Mouse (Mus musculus): ENCODE results near the gene Olfr794. TPM values are rescaled to one million over a fixed set of nuclear protein-coding genes. Genes with fewer than 3 reads are reported as not detected.

The Olfr794 gene
- not detected in 2 replicates for polyA plus RNA-seq (2012; rRNA removed)

- no peaks in the 10 kb centered on the region for H3K27me3 ChIP-seq (ENCODE audit: control insufficient read depth, insufficient read depth, low read length)
- 83% methylated on average over 2 of the region's 2 CpGs for WGBS
- TF ChIP-seq POLR2A (IDR thresholded peaks at IDR 0.05; ENCODE audit: control insufficient read depth, extremely low read depth, insufficient read depth, low read length, poor library complexity) (no peak), CTCF (IDR thresholded peaks at IDR 0.05; ENCODE audit: borderline replicate concordance, control insufficient read depth, extremely low read depth, insufficient read depth, low read length, poor library complexity) (no peak)
Observed at GRCm38 (mm10) chr10:129567355-129567754, at the start of gene Olfr794. Gene Olfr794, plus strand, starts transcription at chr10:129567655.

GRCm38 (mm10) chr10:129521492-129521891 lies 46.0 kb upstream of the Olfr794 start, which contains the start of gene Olfr791:
Gene Olfr791, plus strand, starts transcription at chr10:129521792.
- Histone ChIP-seq H3K4me1 (replicated peaks; ENCODE audit: control insufficient read depth, insufficient read depth, low read length) (no peaks in the 10 kb centered on the region), H3K4me3 (ENCODE audit: control insufficient read depth, insufficient read depth, low read length) (no peak within 1 kb of the TSS), H3K27me3 (ENCODE audit: control insufficient read depth, insufficient read depth, low read length) (no peaks in the 10 kb centered on the region), H3K27ac (ENCODE audit: control insufficient read depth, insufficient read depth, low read length) (no peak within 1 kb of the TSS), H3K36me3 (ENCODE audit: control insufficient read depth, insufficient read depth, low read length) (no peaks in the 10 kb centered on the region)
- 77% methylated on average over 3 of the region's 3 CpGs for WGBS
- TF ChIP-seq CTCF (IDR thresholded peaks at IDR 0.05; ENCODE audit: borderline replicate concordance, control insufficient read depth, extremely low read depth, insufficient read depth, low read length, poor library complexity) (no peak), POLR2A (IDR thresholded peaks at IDR 0.05; ENCODE audit: control insufficient read depth, extremely low read depth, insufficient read depth, low read length, poor library complexity) (no peak)
- DNase-seq, result no peak

More at GRCm38 (mm10) chr10:129567355-129567754, at the start of gene Olfr794:
- H3K4me3 ChIP-seq (ENCODE audit: control insufficient read depth, insufficient read depth, low read length), result no peak within 1 kb of the TSS
- no peak within 1 kb of the TSS for H3K27ac ChIP-seq (ENCODE audit: control insufficient read depth, insufficient read depth, low read length)
- no peak for DNase-seq
- H3K36me3 ChIP-seq (ENCODE audit: control insufficient read depth, insufficient read depth, low read length), result no peaks in the 10 kb centered on the region
- no peaks in the 10 kb centered on the region for H3K4me1 ChIP-seq (replicated peaks; ENCODE audit: control insufficient read depth, insufficient read depth, low read length)

- no peaks in the 10 kb centered on the region for H3K4me1 ChIP-seq (replicated peaks; ENCODE audit: control insufficient read depth, insufficient read depth, low read length)
- no peaks in the 10 kb centered on the region for H3K36me3 ChIP-seq (ENCODE audit: control insufficient read depth, insufficient read depth, low read length)
- WGBS, result 81% methylated on average over 1 of the region's 1 CpGs
- DNase-seq, result no peak
- TF ChIP-seq POLR2A (IDR thresholded peaks at IDR 0.05; ENCODE audit: control insufficient read depth, extremely low read depth, insufficient read depth, low read length, poor library complexity) (no peak), CTCF (IDR thresholded peaks at IDR 0.05; ENCODE audit: borderline replicate concordance, control insufficient read depth, extremely low read depth, insufficient read depth, low read length, poor library complexity) (no peak)
- H3K27ac ChIP-seq (ENCODE audit: control insufficient read depth, insufficient read depth, low read length), result no peak within 1 kb of the TSS
- H3K4me3 ChIP-seq (ENCODE audit: control insufficient read depth, insufficient read depth, low read length), result no peak within 1 kb of the TSS
- no peaks in the 10 kb centered on the region for H3K27me3 ChIP-seq (ENCODE audit: control insufficient read depth, insufficient read depth, low read length)
Observed at GRCm38 (mm10) chr10:129538862-129539261, 28.6 kb upstream of the Olfr794 start, which contains the start of gene Olfr792. Gene Olfr792, plus strand, starts transcription at chr10:129539162.

- H3K4me1 ChIP-seq (replicated peaks; ENCODE audit: control insufficient read depth, insufficient read depth, low read length), result no peaks in the 10 kb centered on the region
- no peak overlapping the region for H3K27ac ChIP-seq (ENCODE audit: control insufficient read depth, insufficient read depth, low read length)
- H3K27me3 ChIP-seq (ENCODE audit: control insufficient read depth, insufficient read depth, low read length), result no peaks in the 10 kb centered on the region
- DNase-seq, result no peak
- H3K36me3 ChIP-seq (ENCODE audit: control insufficient read depth, insufficient read depth, low read length), result no peaks in the 10 kb centered on the region
- H3K4me3 ChIP-seq (ENCODE audit: control insufficient read depth, insufficient read depth, low read length), result no peak overlapping the region
- 66% methylated on average over 1 of the region's 1 CpGs for WGBS
- no peak for TF ChIP-seq CTCF (IDR thresholded peaks at IDR 0.05; ENCODE audit: borderline replicate concordance, control insufficient read depth, extremely low read depth, insufficient read depth, low read length, poor library complexity)
Observed at GRCm38 (mm10) chr10:129549354-129549753, 18.1 kb upstream of the Olfr794 start.

GRCm38 (mm10) chr10:129577066-129577465 lies 9.6 kb downstream of the Olfr794 start:
- TF ChIP-seq POLR2A (IDR thresholded peaks at IDR 0.05; ENCODE audit: control insufficient read depth, extremely low read depth, insufficient read depth, low read length, poor library complexity) (no peak), CTCF (IDR thresholded peaks at IDR 0.05; ENCODE audit: borderline replicate concordance, control insufficient read depth, extremely low read depth, insufficient read depth, low read length, poor library complexity) (no peak)
- Histone ChIP-seq H3K27ac (ENCODE audit: control insufficient read depth, insufficient read depth, low read length) (no peak overlapping the region), H3K4me1 (replicated peaks; ENCODE audit: control insufficient read depth, insufficient read depth, low read length) (no peaks in the 10 kb centered on the region), H3K27me3 (ENCODE audit: control insufficient read depth, insufficient read depth, low read length) (no peaks in the 10 kb centered on the region), H3K4me3 (ENCODE audit: control insufficient read depth, insufficient read depth, low read length) (no peak overlapping the region), H3K36me3 (ENCODE audit: control insufficient read depth, insufficient read depth, low read length) (no peaks in the 10 kb centered on the region)
- WGBS, result 64% methylated on average over 1 of the region's 1 CpGs
- no peak for DNase-seq

GRCm38 (mm10) chr10:129612470-129612869 lies 45.0 kb downstream of the Olfr794 start, which contains the start of gene Olfr796:
Gene Olfr796, minus strand, starts transcription at chr10:129612570.
- no peaks in the 10 kb centered on the region for H3K36me3 ChIP-seq (ENCODE audit: control insufficient read depth, insufficient read depth, low read length)
- DNase-seq, result no peak
- no peak within 1 kb of the TSS for H3K4me3 ChIP-seq (ENCODE audit: control insufficient read depth, insufficient read depth, low read length)
- no peak for TF ChIP-seq CTCF (IDR thresholded peaks at IDR 0.05; ENCODE audit: borderline replicate concordance, control insufficient read depth, extremely low read depth, insufficient read depth, low read length, poor library complexity)
- no peak for TF ChIP-seq POLR2A (IDR thresholded peaks at IDR 0.05; ENCODE audit: control insufficient read depth, extremely low read depth, insufficient read depth, low read length, poor library complexity)
- no peak within 1 kb of the TSS for H3K27ac ChIP-seq (ENCODE audit: control insufficient read depth, insufficient read depth, low read length)
- 98% methylated on average over 1 of the region's 1 CpGs for WGBS
- H3K4me1 ChIP-seq (replicated peaks; ENCODE audit: control insufficient read depth, insufficient read depth, low read length), result no peaks in the 10 kb centered on the region
- no peaks in the 10 kb centered on the region for H3K27me3 ChIP-seq (ENCODE audit: control insufficient read depth, insufficient read depth, low read length)

- Histone ChIP-seq H3K4me3 (ENCODE audit: control insufficient read depth, insufficient read depth, low read length) (no peak overlapping the region), H3K27ac (ENCODE audit: control insufficient read depth, insufficient read depth, low read length) (no peak overlapping the region)
- WGBS, result 26% methylated on average over 1 of the region's 1 CpGs
Observed at GRCm38 (mm10) chr10:129621724-129622123, 54.3 kb downstream of the Olfr794 start.

More at GRCm38 (mm10) chr10:129621724-129622123, 54.3 kb downstream of the Olfr794 start:
- Histone ChIP-seq H3K4me1 (replicated peaks; ENCODE audit: control insufficient read depth, insufficient read depth, low read length) (no peaks in the 10 kb centered on the region), H3K36me3 (ENCODE audit: control insufficient read depth, insufficient read depth, low read length) (no peaks in the 10 kb centered on the region), H3K27me3 (ENCODE audit: control insufficient read depth, insufficient read depth, low read length) (no peaks in the 10 kb centered on the region)
- TF ChIP-seq CTCF (IDR thresholded peaks at IDR 0.05; ENCODE audit: borderline replicate concordance, control insufficient read depth, extremely low read depth, insufficient read depth, low read length, poor library complexity) (no peak), POLR2A (IDR thresholded peaks at IDR 0.05; ENCODE audit: control insufficient read depth, extremely low read depth, insufficient read depth, low read length, poor library complexity) (no peak)
- DNase-seq, result no peak

Other genes with a start within 250 kb of the Olfr794 start
- not detected in 2 replicates for gene Olfr780, start 249.5 kb upstream of the Olfr794 start, polyA plus RNA-seq (2012; rRNA removed)
- gene Olfr781, start 238.8 kb upstream of the Olfr794 start, polyA plus RNA-seq (2012; rRNA removed), result not detected in 2 replicates
- gene Olfr782, start 218.8 kb upstream of the Olfr794 start, polyA plus RNA-seq (2012; rRNA removed), result not detected in 2 replicates
- 0.04 and 0.09 TPM in 2 replicates for gene Olfr784, start 183.6 kb upstream of the Olfr794 start, polyA plus RNA-seq (2012; rRNA removed)
- gene Olfr785, start 162.2 kb upstream of the Olfr794 start, polyA plus RNA-seq (2012; rRNA removed), result not detected in 2 replicates
- not detected in 2 replicates for gene Olfr786, start 140.3 kb upstream of the Olfr794 start, polyA plus RNA-seq (2012; rRNA removed)
- gene Olfr787, start 105.8 kb upstream of the Olfr794 start, polyA plus RNA-seq (2012; rRNA removed), result not detected in 2 replicates
- not detected in 2 replicates for gene Olfr788, start 96.7 kb upstream of the Olfr794 start, polyA plus RNA-seq (2012; rRNA removed)
- not detected in 2 replicates for gene Olfr789, start 82.9 kb upstream of the Olfr794 start, polyA plus RNA-seq (2012; rRNA removed)
- not detected in 2 replicates for gene Olfr790, start 69.2 kb upstream of the Olfr794 start, polyA plus RNA-seq (2012; rRNA removed)
- not detected in 2 replicates for gene Olfr791, start 45.9 kb upstream of the Olfr794 start, polyA plus RNA-seq (2012; rRNA removed)
- not detected in 2 replicates for gene Olfr792, start 28.5 kb upstream of the Olfr794 start, polyA plus RNA-seq (2012; rRNA removed)
- not detected in 2 replicates for gene Olfr796, start 44.9 kb downstream of the Olfr794 start, polyA plus RNA-seq (2012; rRNA removed)
- not detected in 2 replicates for gene Olfr798, start 60.3 kb downstream of the Olfr794 start, polyA plus RNA-seq (2012; rRNA removed)
- gene Olfr799, start 69.8 kb downstream of the Olfr794 start, polyA plus RNA-seq (2012; rRNA removed), result not detected in 2 replicates
- gene Olfr800, start 90.0 kb downstream of the Olfr794 start, polyA plus RNA-seq (2012; rRNA removed), result not detected in 2 replicates
- not detected in 2 replicates for gene Olfr801, start 106.2 kb downstream of the Olfr794 start, polyA plus RNA-seq (2012; rRNA removed)
- gene Olfr802, start 120.5 kb downstream of the Olfr794 start, polyA plus RNA-seq (2012; rRNA removed), result not detected in 2 replicates
- gene Olfr803, start 126.6 kb downstream of the Olfr794 start, polyA plus RNA-seq (2012; rRNA removed), result not detected in 2 replicates
- gene Olfr804, start 135.6 kb downstream of the Olfr794 start, polyA plus RNA-seq (2012; rRNA removed), result not detected in 2 replicates
- gene Olfr805, start 161.7 kb downstream of the Olfr794 start, polyA plus RNA-seq (2012; rRNA removed), result not detected in 2 replicates
- gene Olfr806, start 174.3 kb downstream of the Olfr794 start, polyA plus RNA-seq (2012; rRNA removed), result not detected in 2 replicates
- gene Olfr807, start 190.1 kb downstream of the Olfr794 start, polyA plus RNA-seq (2012; rRNA removed), result not detected in 2 replicates
- not detected in 2 replicates for gene Olfr808, start 197.8 kb downstream of the Olfr794 start, polyA plus RNA-seq (2012; rRNA removed)
- gene Olfr809, start 207.0 kb downstream of the Olfr794 start, polyA plus RNA-seq (2012; rRNA removed), result not detected in 2 replicates
- gene Olfr810, start 227.3 kb downstream of the Olfr794 start, polyA plus RNA-seq (2012; rRNA removed), result not detected in 2 replicates
- not detected in 2 replicates for gene Olfr811, start 236.7 kb downstream of the Olfr794 start, polyA plus RNA-seq (2012; rRNA removed)

Measured in thymus, adult 2 months (tissue).